Mouse (Mus musculus): ENCODE measurements around the gene Osbpl3.

Gene Osbpl3

GRCm38 (mm10) chr6:50340226-50340906 lies 115.6 kb downstream of the Osbpl3 start:
- no peak for DNase-seq (ENCODE audit: extremely low spot score, low read depth, low spot score)

- DNase-seq (ENCODE audit: extremely low spot score, low read depth, low spot score) = no peak
Observed at GRCm38 (mm10) chr6:50337431-50337830, 118.6 kb downstream of the Osbpl3 start.

DNA sequence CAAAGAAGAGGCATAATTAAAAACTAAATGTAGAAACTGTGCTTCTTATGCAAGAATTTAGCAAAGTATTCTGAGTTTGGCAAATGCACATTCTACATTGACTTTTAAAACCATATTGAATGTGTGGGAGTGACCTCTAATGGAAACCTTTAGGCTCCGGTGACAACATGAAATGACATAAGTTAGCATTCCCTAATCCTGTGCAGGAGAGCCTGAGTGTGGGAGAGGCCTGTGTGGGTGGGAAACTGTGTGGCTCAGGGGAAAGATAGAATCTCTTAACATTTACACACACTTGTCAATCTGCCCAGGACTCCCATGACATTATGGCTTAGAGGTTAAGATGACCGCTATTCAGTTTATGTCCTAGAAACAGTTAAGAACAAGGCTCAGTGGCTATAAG lies 119.6 kb downstream of the Osbpl3 start:
- no peak for DNase-seq (ENCODE audit: extremely low spot score, low read depth, low spot score)

- no peak for DNase-seq (ENCODE audit: extremely low spot score, low read depth, low spot score)
Observed at GRCm38 (mm10) chr6:50334846-50335821, 120.9 kb downstream of the Osbpl3 start.

GRCm38 (mm10) chr6:50333346-50333745 lies 122.7 kb downstream of the Osbpl3 start:
- no peak for DNase-seq (ENCODE audit: extremely low spot score, low read depth, low spot score)

DNA sequence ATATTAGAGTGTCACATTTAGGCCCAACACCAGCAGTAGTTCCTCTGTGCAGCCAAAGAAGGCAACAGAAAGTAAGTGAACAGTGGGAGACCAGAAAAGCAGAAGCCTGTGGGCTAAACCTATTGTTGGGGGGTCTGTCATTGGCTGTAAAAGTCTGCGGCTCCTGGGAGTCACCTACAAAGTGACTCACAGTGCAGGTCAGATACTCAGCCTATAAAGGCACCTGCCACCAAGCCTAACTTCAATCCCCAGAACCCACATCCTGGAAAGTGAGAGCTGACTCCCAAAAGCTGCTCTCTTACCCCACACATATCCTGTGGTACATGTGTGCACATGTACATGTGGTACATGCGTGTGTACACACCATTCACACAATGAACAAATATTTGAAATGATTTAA lies 124.5 kb downstream of the Osbpl3 start:
- no peak for DNase-seq (ENCODE audit: extremely low spot score, low read depth, low spot score)

DNA sequence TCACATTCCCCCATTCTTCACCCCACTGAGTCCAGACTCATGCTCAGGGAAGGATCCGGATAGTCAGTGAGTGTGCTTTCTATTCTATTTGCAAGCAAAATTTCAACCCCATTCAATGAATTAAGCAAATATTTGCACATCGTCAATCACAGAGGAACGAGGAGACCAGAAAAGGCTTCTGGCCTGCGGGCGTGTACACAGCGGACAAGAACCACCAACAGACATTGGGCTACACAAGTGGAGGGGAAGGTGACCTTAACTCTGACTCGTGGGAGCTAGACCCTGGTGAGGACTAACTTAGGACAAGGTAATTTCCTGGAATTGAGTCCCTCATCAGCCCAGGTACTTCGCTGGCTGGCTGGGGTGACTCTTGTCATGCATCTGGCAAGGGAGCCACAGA lies 126.6 kb downstream of the Osbpl3 start:
- DNase-seq (ENCODE audit: extremely low spot score, low read depth, low spot score) = no peak

DNA sequence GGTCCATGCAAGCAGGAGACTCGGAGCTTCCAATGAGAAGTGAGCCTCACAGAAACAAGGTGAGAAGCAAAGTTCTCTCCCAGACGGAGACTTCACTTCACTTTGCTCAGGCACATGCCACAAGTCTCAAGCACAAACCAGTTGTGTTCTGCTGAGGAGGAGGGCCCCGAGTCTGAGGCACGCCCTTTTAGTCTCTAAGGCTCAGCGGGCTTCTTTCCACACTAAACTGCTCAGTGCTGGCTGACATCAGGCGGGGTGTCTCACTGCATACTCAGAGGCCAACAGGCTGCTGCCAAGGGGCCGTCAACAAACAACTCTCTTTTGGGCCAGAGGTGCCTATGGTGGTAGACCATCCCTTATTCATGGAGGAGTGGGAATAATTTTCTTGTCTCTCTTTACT lies 127.1 kb downstream of the Osbpl3 start:
- no peak for DNase-seq (ENCODE audit: extremely low spot score, low read depth, low spot score)

DNA sequence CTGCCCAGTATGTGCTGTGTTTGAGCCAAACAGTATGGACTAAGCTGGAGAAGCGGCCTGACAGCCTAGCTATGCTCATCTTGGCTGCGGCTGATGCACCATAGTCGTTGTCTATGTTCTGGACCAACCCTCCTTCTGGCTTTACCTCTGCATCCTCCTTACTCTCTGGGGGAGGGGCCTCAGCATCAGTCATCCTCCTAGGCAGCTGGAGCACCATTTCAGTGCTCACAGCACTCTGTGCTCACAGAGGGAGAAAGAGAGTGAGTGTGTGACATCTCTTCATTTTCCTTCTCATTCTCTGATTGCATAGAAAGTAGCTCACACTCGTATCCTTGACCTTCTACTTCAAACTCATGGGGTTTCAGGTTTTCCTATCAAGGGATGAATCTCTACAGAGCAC lies 129.8 kb downstream of the Osbpl3 start:
- DNase-seq (ENCODE audit: extremely low spot score, low read depth, low spot score) = no peak

GRCm38 (mm10) chr6:50325485-50325884 lies 130.5 kb downstream of the Osbpl3 start:
- DNase-seq (ENCODE audit: extremely low spot score, low read depth, low spot score) = no peak

GRCm38 (mm10) chr6:50322631-50323030 lies 133.4 kb downstream of the Osbpl3 start:
- no peak for DNase-seq (ENCODE audit: extremely low spot score, low read depth, low spot score)

- no peak for DNase-seq (ENCODE audit: extremely low spot score, low read depth, low spot score)
Observed at GRCm38 (mm10) chr6:50321739-50322138, 134.3 kb downstream of the Osbpl3 start.

DNA sequence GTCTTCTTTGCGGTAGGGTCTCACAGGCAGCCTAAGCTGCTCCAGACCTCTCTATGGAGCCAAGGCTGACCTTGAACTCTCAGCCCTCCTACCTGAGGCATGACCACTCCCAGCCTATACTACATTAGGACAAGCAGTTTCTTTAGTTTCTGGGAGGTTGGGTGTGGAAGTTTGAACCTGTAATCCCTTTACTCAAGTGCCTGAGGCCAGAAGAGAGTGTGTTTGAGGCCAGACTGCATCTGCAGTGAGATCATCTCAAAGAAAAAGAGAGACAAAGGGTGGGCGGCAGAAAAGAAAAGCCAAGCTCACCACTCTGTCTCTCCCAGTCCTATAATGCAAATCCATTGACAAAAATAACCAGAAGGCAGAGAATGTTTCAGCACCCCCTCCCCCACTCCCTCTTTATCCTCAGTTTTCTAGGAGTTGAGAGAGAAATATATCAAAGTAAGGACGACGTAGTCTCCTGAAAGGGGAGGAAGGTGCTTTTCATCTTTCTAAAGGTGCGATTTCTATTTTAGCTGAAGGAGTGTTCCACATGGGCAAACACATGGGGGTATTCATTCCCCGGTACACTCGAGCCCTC lies 137.3 kb downstream of the Osbpl3 start:
- no peak for DNase-seq (ENCODE audit: extremely low spot score, low read depth, low spot score)

- no peak for DNase-seq (ENCODE audit: extremely low spot score, low read depth, low spot score)
Observed at GRCm38 (mm10) chr6:50318150-50318549, 137.9 kb downstream of the Osbpl3 start.

- DNase-seq (ENCODE audit: extremely low spot score, low read depth, low spot score) = no peak
Observed at GRCm38 (mm10) chr6:50316795-50317505, 139.1 kb downstream of the Osbpl3 start.

GRCm38 (mm10) chr6:50314406-50315071 lies 141.5 kb downstream of the Osbpl3 start:
- DNase-seq (ENCODE audit: extremely low spot score, low read depth, low spot score) = no peak

GRCm38 (mm10) chr6:50312647-50313046 lies 143.4 kb downstream of the Osbpl3 start:
- peak; percentile 31 for DNase-seq (ENCODE audit: extremely low spot score, low read depth, low spot score)

GRCm38 (mm10) chr6:50309019-50309418 lies 147.0 kb downstream of the Osbpl3 start:
- no peak for DNase-seq (ENCODE audit: extremely low spot score, low read depth, low spot score)

DNA sequence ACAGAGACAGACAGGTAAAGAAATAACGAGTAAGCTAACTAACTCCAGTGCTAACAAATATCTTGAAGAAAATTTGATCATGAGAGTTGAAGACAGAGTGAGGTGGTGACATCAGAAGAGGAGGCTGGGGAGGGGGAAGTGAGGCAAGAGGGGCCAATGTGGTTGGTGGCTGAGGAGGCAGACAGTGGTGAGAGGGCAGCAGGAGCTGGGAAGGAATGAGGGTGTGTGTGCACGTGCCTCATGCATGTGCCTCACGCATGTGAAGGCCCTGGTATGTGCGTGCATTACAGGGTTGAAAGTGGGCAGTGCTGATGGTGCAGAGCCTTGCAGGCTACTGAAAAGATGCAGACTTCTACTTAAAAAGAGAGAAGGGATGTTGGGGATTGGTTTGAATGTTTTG lies 149.4 kb downstream of the Osbpl3 start:
- no peak for DNase-seq (ENCODE audit: extremely low spot score, low read depth, low spot score)

- DNase-seq (ENCODE audit: extremely low spot score, low read depth, low spot score) = peak; percentile 57
Observed at GRCm38 (mm10) chr6:50304949-50305491, 151.0 kb downstream of the Osbpl3 start.

Measured in hindlimb bud, embryonic 11.5 days (tissue).